12 mouse cellular contexts compared by ENCODE assay signal in genomic region chr4:29301348-29301747, GRCm38 (mm10).
DNase-seq lines count a peak whose midpoint lies in the region; ATAC-seq and TF ChIP-seq lines count a peak whose summit lies in the region.
"Had no signal": no experiment of that assay in that cellular context is flagged by ENCODE, and none has a peak within 500 bp of the region (broad histone marks: within the 10 kb centered on the region; RNA-seq: fewer than 3 reads in every experiment).

No protein-coding gene starts in this region.

- no peak for TF ChIP-seq EP300 in ES-Bruce4 (IDR thresholded peaks at IDR 0.05; ENCODE audit: insufficient read depth, low read depth, low read length)

- peak; percentile 61 for TF ChIP-seq CTCF in ES-Bruce4 (IDR thresholded peaks at IDR 0.05; ENCODE audit: low read depth, low read length)

- WGBS in forebrain, embryonic 12.5 days: 46% methylated on average over 1 of the region's 1 CpGs
- WGBS in forebrain, embryonic 10.5 days: 31% methylated on average over 1 of the region's 1 CpGs
- WGBS in liver, embryonic 12.5 days (ENCODE audit: insufficient replicate concordance): 19% methylated on average over 1 of the region's 1 CpGs

- H3K9ac ChIP-seq in forebrain, embryonic 12.5 days: no peak overlapping the region
- no peak overlapping the region for H3K9ac ChIP-seq in liver, embryonic 12.5 days
- H3K9ac ChIP-seq in ES-Bruce4 (ENCODE audit: low read depth, poor library complexity, severe bottlenecking): no peak overlapping the region
- H3K9ac ChIP-seq: embryonic facial prominence, embryonic 12.5 days; stomach, embryonic 15.5 days had no signal

- H3K4me2 ChIP-seq in forebrain, embryonic 12.5 days: no peak overlapping the region
- no peak overlapping the region for H3K4me2 ChIP-seq in liver, embryonic 12.5 days
- H3K4me2 ChIP-seq: embryonic facial prominence, embryonic 12.5 days; stomach, embryonic 15.5 days had no signal

- H3K9me3 ChIP-seq in forebrain, embryonic 12.5 days: no peaks in the 10 kb centered on the region
- H3K9me3 ChIP-seq in forebrain, embryonic 10.5 days: no peaks in the 10 kb centered on the region
- H3K9me3 ChIP-seq in liver, embryonic 12.5 days (replicated peaks): no peaks in the 10 kb centered on the region
- H3K9me3 ChIP-seq in ES-Bruce4 (replicated peaks; ENCODE audit: control insufficient read depth, insufficient read depth, low read length, poor library complexity, severe bottlenecking): no peaks in the 10 kb centered on the region
- H3K9me3 ChIP-seq: embryonic facial prominence, embryonic 12.5 days; stomach, embryonic 15.5 days had no signal

- H3K27me3 ChIP-seq in forebrain, embryonic 12.5 days: no peaks in the 10 kb centered on the region
- H3K27me3 ChIP-seq in forebrain, embryonic 10.5 days (ENCODE audit: poor library complexity, severe bottlenecking): no peaks in the 10 kb centered on the region
- no peaks in the 10 kb centered on the region for H3K27me3 ChIP-seq in liver, embryonic 12.5 days (replicated peaks)
- H3K27me3 ChIP-seq in ES-Bruce4 (ENCODE audit: control insufficient read depth, insufficient read depth, low read length, poor library complexity, severe bottlenecking): no peaks in the 10 kb centered on the region
- H3K27me3 ChIP-seq: CH12.LX; embryonic facial prominence, embryonic 12.5 days; stomach, embryonic 15.5 days had no signal

- H3K4me3 ChIP-seq in forebrain, embryonic 12.5 days (replicated peaks): no peak overlapping the region
- no peak overlapping the region for H3K4me3 ChIP-seq in forebrain, embryonic 10.5 days
- no peak overlapping the region for H3K4me3 ChIP-seq in liver, embryonic 12.5 days
- H3K4me3 ChIP-seq in ES-Bruce4 (ENCODE audit: low read depth, low read length): no peak overlapping the region
- H3K4me3 ChIP-seq: embryonic facial prominence, embryonic 12.5 days; stomach, embryonic 15.5 days had no signal

- no peaks in the 10 kb centered on the region for H3K36me3 ChIP-seq in forebrain, embryonic 12.5 days (replicated peaks)
- H3K36me3 ChIP-seq in forebrain, embryonic 10.5 days (replicated peaks): no peaks in the 10 kb centered on the region
- H3K36me3 ChIP-seq in liver, embryonic 12.5 days: no peaks in the 10 kb centered on the region
- H3K36me3 ChIP-seq in ES-Bruce4 (ENCODE audit: control insufficient read depth, insufficient read depth, low read length, poor library complexity, severe bottlenecking): no peaks in the 10 kb centered on the region
- H3K36me3 ChIP-seq: embryonic facial prominence, embryonic 12.5 days; stomach, embryonic 15.5 days had no signal

- DNase-seq in forebrain, embryonic 10.5 days (ENCODE audit: extremely low spot score, low spot score): no peak
- DNase-seq in liver: peak; percentile 38
- DNase-seq in fibroblast of lung, adult 2 months (ENCODE audit: low read depth): peak; percentile 2
- no peak for DNase-seq in spleen, postnatal 4 days (ENCODE audit: low spot score in 2 of 2)
- no peak for DNase-seq in thymus, postnatal 36 days
- DNase-seq: kidney, adult 9 months had no signal

- peak; percentile 65; the same call in 1 of the 2 replicates for ATAC-seq in forebrain, embryonic 12.5 days (ENCODE audit: low FRiP score)
- ATAC-seq in liver, embryonic 12.5 days: no peak

- no peak overlapping the region for H3K27ac ChIP-seq in forebrain, embryonic 12.5 days
- H3K27ac ChIP-seq in forebrain, embryonic 10.5 days: no peak overlapping the region
- no peak overlapping the region for H3K27ac ChIP-seq in liver, embryonic 12.5 days
- H3K27ac ChIP-seq in ES-Bruce4 (ENCODE audit: insufficient read depth, low read length): no peak overlapping the region
- H3K27ac ChIP-seq: embryonic facial prominence, embryonic 12.5 days; stomach, embryonic 15.5 days had no signal

- no peaks in the 10 kb centered on the region for H3K4me1 ChIP-seq in forebrain, embryonic 12.5 days
- H3K4me1 ChIP-seq in forebrain, embryonic 10.5 days: no peaks in the 10 kb centered on the region
- no peaks in the 10 kb centered on the region for H3K4me1 ChIP-seq in liver, embryonic 12.5 days
- no peaks in the 10 kb centered on the region for H3K4me1 ChIP-seq in ES-Bruce4 (ENCODE audit: control insufficient read depth, insufficient read depth, low read length)
- H3K4me1 ChIP-seq: stomach, embryonic 15.5 days had no signal

- TF ChIP-seq POLR2A in ES-Bruce4 (IDR thresholded peaks at IDR 0.05; ENCODE audit: insufficient read depth, low read length): no peak

Comparison
In these comparisons a context has a peak if more than half of its experiments do, and no peak if none do; other contexts are left out.
1. DNase-seq: peak in liver (single experiment) and fibroblast of lung, adult 2 months (single experiment); none in forebrain, embryonic 10.5 days (single experiment), spleen, postnatal 4 days (0 of 2) and thymus, postnatal 36 days (0 of 2).